Mouse (Mus musculus) left cerebral cortex, postnatal 36 days (tissue): ENCODE data around the gene Gdf1. TPM values are rescaled to one million over a fixed set of nuclear protein-coding genes. Genes with fewer than 3 reads are reported as not detected.
A peak's percentile ranks its signal among the peaks of the same experiment; 100 is the strongest.

Source experiments
- DNase-seq, 2 experiments: peaks; one replicate each; pipeline ENCODE4 v3.0.0; 2021 to 2022; ENCODE audit warnings: low spot score in 2 of 2, mixed read lengths in 1 of 2
- intact Hi-C: fragments of 180-260 bp; cut with DNase I; formaldehyde crosslinking; loops from one replicate; pipeline ENCODE4 v1.15.1; 2025
- total RNA-seq, 2 experiments: library from RNA; stranded (reverse); gene quantifications; 2 replicates each; pipeline ENCODE4 v1.2.3; 2021

The Gdf1 gene
- total RNA-seq, 2 experiments from 2014 or later: 15.3 to 23.7 TPM

- intact Hi-C loops: no loop called here
These were observed 26.5 kb downstream of the Gdf1 start for GRCm38 (mm10) chr8:70356111-70356510.

GRCm38 (mm10) chr8:70359411-70359810 is 29.8 kb downstream of the Gdf1 start:
- intact Hi-C loops: no loop called here
- DNase-seq: no peak

More at GRCm38 (mm10) chr8:70356111-70356510, 26.5 kb downstream of the Gdf1 start:
- DNase-seq: no peak

GRCm38 (mm10) chr8:70360769-70361168 is 31.2 kb downstream of the Gdf1 start:
- intact Hi-C loops: no loop called here
- no peak for DNase-seq

GRCm38 (mm10) chr8:70361484-70362032 is 31.9 kb downstream of the Gdf1 start:
- intact Hi-C loops: no loop called here
- DNase-seq: no peak

- intact Hi-C loops: no loop called here
- DNase-seq: no peak
These were observed 34.4 kb downstream of the Gdf1 start for GRCm38 (mm10) chr8:70364066-70364465.

GRCm38 (mm10) chr8:70366588-70366987 is 37.0 kb downstream of the Gdf1 start:
- intact Hi-C loops: no loop called here
- no peak for DNase-seq

GRCm38 (mm10) chr8:70370476-70370875 is 40.9 kb downstream of the Gdf1 start:
- no peak for DNase-seq
- intact Hi-C loops: no loop called here

- intact Hi-C loops: no loop called here
- no peak for DNase-seq
These were observed 42.3 kb downstream of the Gdf1 start for GRCm38 (mm10) chr8:70371951-70372350.

- intact Hi-C loops: no loop called here
- DNase-seq: no peak
These were observed 44.0 kb downstream of the Gdf1 start, which contains the start of gene Comp for GRCm38 (mm10) chr8:70373397-70374317. Gene Comp (plus strand): TSS chr8:70373558.

GRCm38 (mm10) chr8:70374318-70374927 is 44.8 kb downstream of the Gdf1 start:
- intact Hi-C loops: no loop called here
- DNase-seq: no peak

GRCm38 (mm10) chr8:70375212-70375859 is 45.7 kb downstream of the Gdf1 start:
- DNase-seq: no peak
- intact Hi-C loops: no loop called here

GRCm38 (mm10) chr8:70376275-70376741 is 46.7 kb downstream of the Gdf1 start:
- intact Hi-C loops: no loop called here
- no peak for DNase-seq

- no peak for DNase-seq
- intact Hi-C loops: no loop called here
These were observed 47.4 kb downstream of the Gdf1 start for GRCm38 (mm10) chr8:70377049-70377448.

- DNase-seq: peak; percentile 28 to 52
These were observed 50.5 kb downstream of the Gdf1 start for GRCm38 (mm10) chr8:70380069-70380468.

More at GRCm38 (mm10) chr8:70380069-70380468, 50.5 kb downstream of the Gdf1 start:
- intact Hi-C loops: no loop called here

Other genes with a start within 250 kb of the Gdf1 start
- gene Hapln4, start 246.4 kb upstream of the Gdf1 start, total RNA-seq: 10 to 100 TPM; 78.4 to 95.6 TPM
- gene Ncan, start 208.9 kb upstream of the Gdf1 start, total RNA-seq: 100 to 1,000 TPM; 192 to 201 TPM
- 10 to 100 TPM; 18.5 to 27.4 TPM for gene Nr2c2ap, start 198.5 kb upstream of the Gdf1 start, total RNA-seq
- 10 to 100 TPM; 12.7 to 16.7 TPM for gene Rfxank, start 190.7 kb upstream of the Gdf1 start, total RNA-seq
- gene Borcs8, start 190.3 kb upstream of the Gdf1 start, total RNA-seq: 10 to 100 TPM; 47.9 to 50.5 TPM
- under 1 TPM; 0.61 to 0.64 TPM for gene Mef2b, start 190.1 kb upstream of the Gdf1 start, total RNA-seq
- 10 to 100 TPM; 42.9 to 60.1 TPM for gene Tmem161a, start 157.5 kb upstream of the Gdf1 start, total RNA-seq
- 10 to 100 TPM; 29.7 to 45.9 TPM for gene Slc25a42, start 117.5 kb upstream of the Gdf1 start, total RNA-seq
- gene Sugp2, start 95.6 kb upstream of the Gdf1 start, total RNA-seq: 100 to 1,000 TPM; 105 to 126 TPM
- gene Armc6, start 95.4 kb upstream of the Gdf1 start, total RNA-seq: 10 to 100 TPM; 37.4 to 42.2 TPM
- 1 to 10 TPM; 9.1 to 9.6 TPM for gene Homer3, start 47.0 kb upstream of the Gdf1 start, total RNA-seq
- 10 to 100 TPM; 47.8 to 49.8 TPM for gene Ddx49, start 27.3 kb upstream of the Gdf1 start, total RNA-seq
- gene Cope, start 27.3 kb upstream of the Gdf1 start, total RNA-seq: 100 to 1,000 TPM; 124 to 139 TPM
- 100 to 1,000 TPM; 101 to 104 TPM for gene Cers1, start 14.0 kb upstream of the Gdf1 start, total RNA-seq
- 10 to 100 TPM; 59.2 to 66.3 TPM for gene Upf1, start 23.5 kb downstream of the Gdf1 start, total RNA-seq
- gene Comp, start 43.7 kb downstream of the Gdf1 start, total RNA-seq: under 1 TPM; 0.25 to 0.88 TPM
- 100 to 1,000 TPM; 116 to 140 TPM for gene Crtc1, start 109.8 kb downstream of the Gdf1 start, total RNA-seq
- 10 to 100 TPM; 43.6 to 44.6 TPM for gene Klhl26, start 147.2 kb downstream of the Gdf1 start, total RNA-seq
- 100 to 1,000 TPM; 279 to 317 TPM for gene Tmem59l, start 157.5 kb downstream of the Gdf1 start, total RNA-seq
- 1 to 10 TPM; 4.1 to 4.6 TPM for gene Crlf1, start 163.3 kb downstream of the Gdf1 start, total RNA-seq
- 100 to 1,000 TPM; 106 to 108 TPM for gene Rex1bd, start 176.9 kb downstream of the Gdf1 start, total RNA-seq
- 100 to 1,000 TPM; 828 to 997 TPM for gene Uba52, start 181.0 kb downstream of the Gdf1 start, total RNA-seq
- 100 to 1,000 TPM; 403 to 432 TPM for gene Fkbp8, start 197.9 kb downstream of the Gdf1 start, total RNA-seq
- gene Kxd1, start 198.1 kb downstream of the Gdf1 start, total RNA-seq: 10 to 100 TPM; 45.0 to 49.7 TPM
- 10 to 100 TPM; 19.1 to 20.7 TPM for gene Ell, start 209.6 kb downstream of the Gdf1 start, total RNA-seq